In genomic region chr7:138813213-138813875, GRCm38 (mm10) we compare ENCODE assay signal across 16 mouse cellular contexts. TPM values are rescaled to one million over a fixed set of nuclear protein-coding genes. Genes with fewer than 3 reads are reported as not detected.
DNase-seq lines count a peak whose midpoint lies in the region; ATAC-seq lines count a peak whose summit lies in the region.
"Had no signal": no experiment of that assay in that cellular context is flagged by ENCODE, and none has a peak within 500 bp of the region (broad histone marks: within the 10 kb centered on the region; RNA-seq: fewer than 3 reads in every experiment).

No protein-coding gene starts in this region.

- H3K27me3 ChIP-seq in kidney, embryonic 16.5 days (ENCODE audit: insufficient read depth, low read length) = no peaks in the 10 kb centered on the region
- H3K27me3 ChIP-seq: embryonic facial prominence, embryonic 15.5 days; forebrain, embryonic 12.5 days; lung, embryonic 15.5 days had no signal

- intact Hi-C loops in heart, postnatal 10 days (cut with DNase I) = no loop called here

- no peak overlapping the region for H3K4me2 ChIP-seq in kidney, embryonic 16.5 days (replicated peaks; ENCODE audit: low read depth, low read length)
- H3K4me2 ChIP-seq: embryonic facial prominence, embryonic 15.5 days; forebrain, embryonic 12.5 days; lung, embryonic 15.5 days had no signal

- no peak for ATAC-seq in kidney, embryonic 16.5 days (ENCODE audit: low FRiP score, low TSS enrichment)

- no peak overlapping the region for H3K9ac ChIP-seq in kidney, embryonic 16.5 days (replicated peaks; ENCODE audit: low read length)
- H3K9ac ChIP-seq: embryonic facial prominence, embryonic 15.5 days; forebrain, embryonic 12.5 days; lung, embryonic 15.5 days had no signal

- H3K27ac ChIP-seq in kidney, embryonic 16.5 days (ENCODE audit: low read length) = no peak overlapping the region
- H3K27ac ChIP-seq: embryonic facial prominence, embryonic 15.5 days; forebrain, embryonic 12.5 days; lung, embryonic 15.5 days had no signal

- no peak overlapping the region for H3K4me3 ChIP-seq in kidney, embryonic 16.5 days (ENCODE audit: low read length)
- H3K4me3 ChIP-seq: embryonic facial prominence, embryonic 15.5 days; forebrain, embryonic 12.5 days; lung, embryonic 15.5 days had no signal

- H3K4me1 ChIP-seq in kidney, embryonic 16.5 days (ENCODE audit: insufficient read depth, low read length) = no peaks in the 10 kb centered on the region
- H3K4me1 ChIP-seq: lung, embryonic 15.5 days had no signal

- H3K9me3 ChIP-seq in kidney, embryonic 16.5 days (ENCODE audit: low read length) = no peaks in the 10 kb centered on the region
- H3K9me3 ChIP-seq: embryonic facial prominence, embryonic 15.5 days; forebrain, embryonic 12.5 days; lung, embryonic 15.5 days had no signal

- no peaks in the 10 kb centered on the region for H3K36me3 ChIP-seq in kidney, embryonic 16.5 days (ENCODE audit: insufficient read depth, low read length)
- H3K36me3 ChIP-seq: embryonic facial prominence, embryonic 15.5 days; forebrain, embryonic 12.5 days; lung, embryonic 15.5 days had no signal

- WGBS in kidney, embryonic 16.5 days = 60% methylated on average over 11 of the region's 11 CpGs

- peak; percentile 20 to 41 for DNase-seq in heart, postnatal 10 days
- DNase-seq in heart, adult 9 months (ENCODE audit: low spot score in 2 of 2) = no peak
- peak; percentile 34 to 39 for DNase-seq in kidney, postnatal 4 days
- peak; percentile 12 for DNase-seq in urinary bladder, postnatal 14 days (ENCODE audit: low spot score)
- no peak for DNase-seq in urinary bladder, adult 2 months (ENCODE audit: low spot score)
- DNase-seq in ovary, postnatal 10 days (ENCODE audit: low spot score) = no peak
- DNase-seq: cerebellum, adult 18-20 months; heart, adult 18-20 months; kidney, adult 9 months; liver; right cerebral cortex, postnatal 4 days; thymus, adult 18-20 months had no signal

RNA-seq across cellular contexts. Expression of gene Ppp2r2d, which starts 32.5 kb away (rescaled TPM):
- total RNA-seq in heart, postnatal 10 days (2021) = 10 to 100 TPM; 47.2 to 52.3 TPM
- 14.7 and 28.7 TPM in 2 replicates for polyA plus RNA-seq in kidney, embryonic 16.5 days (2015; fragmentation: Nextera tagmentation; extraction: Ambion mirVana)
- 36.9 and 38.5 TPM in 2 replicates for polyA plus RNA-seq in urinary bladder, adult 2 months (2012; rRNA removed)

RNA-seq across cellular contexts. Expression of gene Mapk1ip1, which starts 32.7 kb away (rescaled TPM):
- total RNA-seq in heart, postnatal 10 days (2021) = 10 to 100 TPM; 17.6 to 19.2 TPM
- 16.9 and 18.9 TPM in 2 replicates for polyA plus RNA-seq in kidney, embryonic 16.5 days (2015; fragmentation: Nextera tagmentation; extraction: Ambion mirVana)
- 43.6 and 47.4 TPM in 2 replicates for polyA plus RNA-seq in urinary bladder, adult 2 months (2012; rRNA removed)

Comparison
In these comparisons a context has a peak if more than half of its experiments do, and no peak if none do; other contexts are left out.
1. DNase-seq: peak in heart, postnatal 10 days (2 of 2), kidney, postnatal 4 days (2 of 2) and urinary bladder, postnatal 14 days (single experiment); none in heart, adult 9 months (0 of 2), urinary bladder, adult 2 months (single experiment) and ovary, postnatal 10 days (single experiment).